Mouse (Mus musculus) thymus, adult 2 months (tissue): Measurements from ENCODE around the gene Plekhd1. TPM values are rescaled to one million over a fixed set of nuclear protein-coding genes. Genes with fewer than 3 reads are reported as not detected.

Source experiments
- DNase-seq: peaks from one replicate; pipeline ENCODE4 v3.0.0; 2021
- H3K27ac ChIP-seq: fragments of 200-500 bp; 2 replicates; pipeline ENCODE4 v1.5.1; 2012; ENCODE audit warnings: low read length, control low read depth; ENCODE audit not compliant: control insufficient read depth, insufficient read depth
- H3K27me3 ChIP-seq: fragments of 200-500 bp; 2 replicates; pipeline ENCODE4 v1.6.1; 2012; ENCODE audit warnings: mild to moderate bottlenecking, low read length, moderate library complexity, mixed read lengths; ENCODE audit not compliant: control insufficient read depth, insufficient read depth
- H3K36me3 ChIP-seq: fragments of 200-500 bp; 2 replicates; pipeline ENCODE4 v1.6.1; 2012; ENCODE audit warnings: mild to moderate bottlenecking, low read length, moderate library complexity; ENCODE audit not compliant: control insufficient read depth, insufficient read depth
- H3K4me1 ChIP-seq: fragments of 200-500 bp; replicated peaks from 2 replicates; pipeline ENCODE4 v1.6.1; 2012; ENCODE audit warnings: low read length; ENCODE audit not compliant: control insufficient read depth, insufficient read depth
- H3K4me3 ChIP-seq: fragments of 200-500 bp; 2 replicates; pipeline ENCODE4 v1.5.1; 2012; ENCODE audit warnings: mild to moderate bottlenecking, low read length, control low read depth, moderate library complexity; ENCODE audit not compliant: control insufficient read depth, insufficient read depth
- CTCF ChIP-seq: fragments of 200-500 bp; IDR thresholded peaks from 2 replicates; pipeline ENCODE4 v1.5.1; 2012; ENCODE audit warnings: mild to moderate bottlenecking, control low read depth, low read length, moderate library complexity, borderline replicate concordance; ENCODE audit not compliant: control insufficient read depth, poor library complexity, insufficient read depth; ENCODE audit errors: extremely low read depth
- POLR2A ChIP-seq: fragments of 200-500 bp; IDR thresholded peaks from 2 replicates; pipeline ENCODE4 v1.6.1; 2012; ENCODE audit warnings: mild to moderate bottlenecking, low read length, control low read depth, moderate library complexity; ENCODE audit not compliant: control insufficient read depth, poor library complexity, insufficient read depth; ENCODE audit errors: extremely low read depth
- whole genome bisulfite sequencing: fragments of 180-500 bp; shearing (Covaris S2); methylation state at CpG from one replicate; pipeline ENCODE4 v1.1.7; 2018; 5-methylcytosine and 5-hydroxymethylcytosine counted together
- polyA plus RNA-seq: library from polyadenylated mRNA; depleted of rRNA; stranded (reverse); fragments of >200 nt; gene quantifications from 2 replicates; pipeline ENCODE4 v1.2.3, GENCODE M21; 2012

Gene Plekhd1
- polyA plus RNA-seq, 1 experiment = 0.20 TPM

DNA sequence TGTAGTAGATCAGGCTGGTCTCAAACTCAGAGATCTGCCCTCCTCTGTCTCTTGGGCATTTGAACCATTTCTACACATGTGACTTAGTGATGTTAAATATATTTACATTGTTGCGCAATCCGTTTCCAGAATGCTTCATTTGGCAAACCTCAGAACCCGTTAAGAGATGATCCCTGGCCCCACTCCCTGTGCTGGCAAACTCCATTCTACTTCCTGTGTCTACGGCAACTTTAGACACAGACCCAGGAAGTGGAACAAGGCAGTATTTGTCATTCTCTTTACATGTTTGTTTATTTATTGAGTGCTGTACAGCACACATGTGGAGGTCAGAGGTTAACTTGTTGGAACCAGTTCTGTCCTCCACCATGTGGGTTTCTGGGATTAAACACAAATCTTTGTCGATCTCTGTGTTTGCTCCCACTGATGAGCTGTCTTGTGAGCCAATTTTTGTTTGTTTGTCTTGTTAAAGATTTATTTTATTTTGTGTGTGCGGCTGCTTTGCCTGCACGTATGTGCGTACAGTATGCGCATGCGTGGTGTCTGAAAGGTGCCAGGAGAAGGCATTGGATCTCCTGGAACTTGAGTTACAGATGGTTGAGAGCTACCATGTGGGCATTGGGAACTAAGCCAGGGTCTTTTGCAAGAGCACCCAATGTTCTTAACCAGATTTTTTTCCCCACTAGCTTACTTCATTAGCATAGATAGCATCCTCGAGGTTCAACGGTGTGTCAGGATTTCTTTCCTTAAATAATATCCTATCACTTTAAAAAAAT lies 37.6 kb downstream of the Plekhd1 start:
- no peak for DNase-seq

GRCm38 (mm10) chr12:80730567-80730966 lies 38.2 kb downstream of the Plekhd1 start:
- no peak overlapping the region for H3K27ac ChIP-seq
- DNase-seq = peak; percentile 30
- H3K36me3 ChIP-seq = no peaks in the 10 kb centered on the region
- 32% methylated on average over 9 of the region's 9 CpGs for WGBS
- H3K4me3 ChIP-seq = no peak overlapping the region
- no peak for TF ChIP-seq POLR2A
- TF ChIP-seq CTCF = no peak
- H3K4me1 ChIP-seq = peaks cover 6% of the 10 kb centered on the region; the same call in 1 of the 2 replicates
- no peaks in the 10 kb centered on the region for H3K27me3 ChIP-seq

More for the DNA sequence above, 37.6 kb downstream of the Plekhd1 start:
- Histone ChIP-seq H3K4me1 (peaks cover 6% of the 10 kb centered on the region; the same call in 1 of the 2 replicates), H3K27ac (no peak overlapping the region), H3K27me3 (no peaks in the 10 kb centered on the region), H3K4me3 (no peak overlapping the region), H3K36me3 (no peaks in the 10 kb centered on the region)
- TF ChIP-seq POLR2A (no peak), CTCF (no peak)
- 79% methylated on average over 12 of the region's 12 CpGs for WGBS

- no peak for TF ChIP-seq POLR2A
- TF ChIP-seq CTCF = no peak
- no peaks in the 10 kb centered on the region for H3K36me3 ChIP-seq
- H3K27me3 ChIP-seq = no peaks in the 10 kb centered on the region
- H3K4me3 ChIP-seq = no peak overlapping the region
- H3K27ac ChIP-seq = no peak overlapping the region
- peak; percentile 48 for DNase-seq
- H3K4me1 ChIP-seq = peaks cover 12% of the 10 kb centered on the region
- 92% methylated on average over 13 of the region's 13 CpGs for WGBS
These were observed 42.4 kb downstream of the Plekhd1 start for GRCm38 (mm10) chr12:80734526-80735470.

GRCm38 (mm10) chr12:80736464-80737282 lies 44.3 kb downstream of the Plekhd1 start:
- H3K27ac ChIP-seq = no peak overlapping the region
- H3K4me1 ChIP-seq = peaks cover 12% of the 10 kb centered on the region
- no peak overlapping the region for H3K4me3 ChIP-seq
- H3K27me3 ChIP-seq = no peaks in the 10 kb centered on the region
- TF ChIP-seq CTCF = no peak
- no peak for TF ChIP-seq POLR2A
- WGBS = 10% methylated on average over 13 of the region's 13 CpGs
- DNase-seq = peak; percentile 48
- no peaks in the 10 kb centered on the region for H3K36me3 ChIP-seq

- Histone ChIP-seq H3K27me3 (no peaks in the 10 kb centered on the region), H3K4me3 (no peak overlapping the region), H3K36me3 (no peaks in the 10 kb centered on the region), H3K27ac (no peak overlapping the region), H3K4me1 (peaks cover 12% of the 10 kb centered on the region)
- TF ChIP-seq POLR2A = no peak
- TF ChIP-seq CTCF = no peak
- 84% methylated on average over 5 of the region's 5 CpGs for WGBS
- DNase-seq = no peak
These were observed 44.9 kb downstream of the Plekhd1 start for GRCm38 (mm10) chr12:80737283-80737600.

- WGBS = 35% methylated on average over 9 of the region's 9 CpGs
- peak; percentile 58 for DNase-seq
These were observed 47.1 kb downstream of the Plekhd1 start for GRCm38 (mm10) chr12:80739482-80739881.

More at GRCm38 (mm10) chr12:80739482-80739881, 47.1 kb downstream of the Plekhd1 start:
- Histone ChIP-seq H3K4me3 (no peak overlapping the region), H3K4me1 (peaks cover 12% of the 10 kb centered on the region), H3K27me3 (no peaks in the 10 kb centered on the region), H3K36me3 (no peaks in the 10 kb centered on the region), H3K27ac (no peak overlapping the region)
- TF ChIP-seq POLR2A = no peak
- peak; percentile 77; the same call in 1 of the 2 replicates for TF ChIP-seq CTCF
